Mouse (Mus musculus): Measurements from ENCODE around the gene Trabd2b.
A peak's percentile ranks its signal among the peaks of the same experiment; 100 is the strongest.

Gene Trabd2b

GRCm38 (mm10) chr4:114406355-114407101 lies at the start of gene Trabd2b:
TSS of gene Trabd2b (plus strand) at chr4:114406724.
- DNase-seq, result peak; percentile 60

DNA sequence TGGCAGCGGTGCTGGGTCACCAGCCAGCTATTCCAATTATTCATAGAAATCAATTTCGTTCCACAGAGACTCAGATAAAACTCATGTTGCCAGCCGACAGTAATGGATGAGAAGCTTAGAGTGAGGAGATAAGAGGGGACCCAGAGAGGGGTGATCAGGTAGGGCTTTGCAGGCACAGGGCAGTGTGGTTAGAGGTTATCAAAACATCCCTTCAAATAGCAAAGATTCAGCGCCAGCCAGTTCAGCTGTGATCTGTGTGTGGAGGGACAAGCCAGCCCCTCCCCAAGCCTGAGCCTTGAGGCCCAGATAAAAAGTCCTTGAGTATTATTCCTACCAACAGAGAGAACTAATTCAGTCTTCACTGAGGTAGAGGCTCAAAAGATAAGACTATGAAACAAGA lies 49.1 kb upstream of the Trabd2b start:
- no peak for DNase-seq

GRCm38 (mm10) chr4:114358874-114359273 lies 47.6 kb upstream of the Trabd2b start:
- no peak for DNase-seq

DNA sequence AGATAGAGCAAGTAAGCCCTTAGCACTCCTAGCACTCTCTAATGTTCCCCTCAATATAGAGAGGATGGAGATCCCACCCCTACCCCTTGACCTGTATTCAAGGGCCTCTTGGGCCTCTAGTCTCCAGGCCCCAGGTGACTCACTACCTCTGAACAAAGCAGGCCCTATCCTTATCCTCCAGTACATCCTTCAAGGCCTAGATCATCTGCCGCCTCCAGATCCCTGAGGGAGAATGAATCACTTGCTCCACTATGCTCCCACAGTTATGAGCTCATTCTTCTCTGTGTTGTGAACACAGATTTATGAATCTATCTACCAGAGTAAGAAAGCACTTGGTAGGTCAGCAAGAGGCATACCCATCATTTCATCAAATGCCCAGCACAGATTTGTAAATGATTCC lies 46.7 kb upstream of the Trabd2b start:
- DNase-seq, result no peak

DNA sequence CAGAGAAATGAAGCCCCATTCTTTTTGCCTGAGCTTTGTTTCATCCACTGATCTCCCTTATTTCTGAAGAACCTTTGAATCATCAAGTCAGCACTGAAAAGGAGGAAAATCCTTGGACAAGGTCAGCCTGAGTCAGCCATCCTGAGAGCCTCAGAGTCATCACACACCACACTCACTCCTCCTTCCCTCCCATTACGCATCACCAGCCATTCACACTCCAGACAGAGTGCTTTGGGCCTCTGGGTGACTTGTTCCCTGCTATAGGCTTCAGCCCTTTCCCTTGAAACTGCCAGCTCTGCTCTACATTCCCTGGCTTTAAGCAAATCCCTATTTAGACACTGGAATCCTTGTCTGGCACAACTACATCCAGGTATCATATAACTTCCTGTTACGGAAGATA lies 45.2 kb upstream of the Trabd2b start:
- no peak for DNase-seq

DNA sequence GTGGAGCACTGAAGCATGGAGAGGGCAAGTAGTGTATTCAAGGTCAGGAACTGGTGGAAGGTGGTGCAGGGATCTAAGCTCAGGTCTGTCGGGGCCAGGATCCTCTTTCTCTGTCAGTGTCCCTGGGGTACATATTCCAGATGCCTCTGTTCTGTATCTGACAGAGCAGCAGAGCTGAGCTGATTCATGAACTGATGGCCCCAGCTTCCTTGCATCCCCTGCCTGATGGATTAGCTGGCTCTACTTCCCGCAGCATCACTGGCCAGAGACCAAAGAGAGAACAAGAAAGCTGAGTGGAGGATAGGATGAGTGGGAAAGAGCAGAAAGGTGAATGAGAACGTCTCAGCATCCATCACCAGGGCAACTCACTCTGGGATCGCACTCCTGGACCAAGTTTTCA lies 41.5 kb upstream of the Trabd2b start:
- no peak for DNase-seq

DNA sequence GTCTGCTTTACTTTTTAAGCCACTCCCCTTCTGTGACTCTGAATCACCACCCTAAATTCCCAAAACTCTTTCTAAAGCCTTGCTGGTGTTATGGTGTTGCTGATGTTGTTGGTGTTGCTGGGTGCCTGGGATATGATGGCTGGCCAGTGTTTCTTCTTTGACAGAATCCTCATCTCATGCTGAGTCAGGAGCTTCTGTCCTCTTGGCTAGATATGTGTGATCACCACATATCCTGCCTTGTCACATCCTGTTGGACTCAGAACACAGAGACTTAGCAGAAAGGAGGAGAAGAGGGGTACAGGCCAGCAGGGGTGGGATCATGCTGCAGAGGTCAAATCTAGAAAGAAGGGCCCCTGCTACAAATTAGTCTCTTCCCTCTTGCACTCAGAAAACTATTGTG lies 40.9 kb upstream of the Trabd2b start:
- no peak for DNase-seq

GRCm38 (mm10) chr4:114367005-114367404 lies 39.5 kb upstream of the Trabd2b start:
- DNase-seq, result no peak

DNA sequence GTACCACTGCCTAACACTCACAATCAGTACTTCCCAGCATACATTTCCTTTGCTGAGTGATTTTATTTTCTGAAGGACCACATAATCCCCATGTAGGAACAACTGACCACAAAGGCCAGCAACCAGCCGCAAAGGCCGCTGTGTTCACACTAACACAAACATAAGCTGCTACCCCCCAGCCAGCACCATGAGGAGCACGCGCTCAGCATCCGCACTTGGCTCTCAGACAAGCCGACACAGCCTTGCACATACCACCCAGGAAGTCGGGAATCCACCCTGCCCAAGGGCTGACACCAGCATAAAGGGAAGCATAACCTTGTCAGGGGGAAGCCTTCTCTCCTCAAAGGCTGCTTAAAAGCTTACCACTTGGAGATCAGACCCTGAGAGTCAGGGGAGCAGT lies 38.7 kb upstream of the Trabd2b start:
- peak; percentile 16 for DNase-seq

DNA sequence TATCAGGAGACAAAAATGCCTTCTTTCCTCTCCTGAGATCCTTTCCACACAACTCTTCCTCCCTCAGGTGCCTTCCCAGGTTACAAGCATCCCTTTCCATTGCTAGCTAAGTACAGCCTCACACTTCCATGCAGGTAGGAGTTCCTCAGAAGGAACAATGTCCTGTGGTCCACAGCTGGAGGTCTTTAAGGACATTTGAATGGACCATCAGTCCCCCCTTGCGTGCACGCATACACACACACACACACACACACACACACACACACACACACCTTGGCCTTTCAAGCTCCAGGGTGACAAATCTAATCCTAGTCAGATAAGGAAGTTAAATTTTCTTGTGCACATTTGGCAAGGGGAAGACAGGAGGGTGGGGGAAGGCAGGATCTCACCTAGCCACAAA lies 36.9 kb upstream of the Trabd2b start:
- DNase-seq, result no peak

DNA sequence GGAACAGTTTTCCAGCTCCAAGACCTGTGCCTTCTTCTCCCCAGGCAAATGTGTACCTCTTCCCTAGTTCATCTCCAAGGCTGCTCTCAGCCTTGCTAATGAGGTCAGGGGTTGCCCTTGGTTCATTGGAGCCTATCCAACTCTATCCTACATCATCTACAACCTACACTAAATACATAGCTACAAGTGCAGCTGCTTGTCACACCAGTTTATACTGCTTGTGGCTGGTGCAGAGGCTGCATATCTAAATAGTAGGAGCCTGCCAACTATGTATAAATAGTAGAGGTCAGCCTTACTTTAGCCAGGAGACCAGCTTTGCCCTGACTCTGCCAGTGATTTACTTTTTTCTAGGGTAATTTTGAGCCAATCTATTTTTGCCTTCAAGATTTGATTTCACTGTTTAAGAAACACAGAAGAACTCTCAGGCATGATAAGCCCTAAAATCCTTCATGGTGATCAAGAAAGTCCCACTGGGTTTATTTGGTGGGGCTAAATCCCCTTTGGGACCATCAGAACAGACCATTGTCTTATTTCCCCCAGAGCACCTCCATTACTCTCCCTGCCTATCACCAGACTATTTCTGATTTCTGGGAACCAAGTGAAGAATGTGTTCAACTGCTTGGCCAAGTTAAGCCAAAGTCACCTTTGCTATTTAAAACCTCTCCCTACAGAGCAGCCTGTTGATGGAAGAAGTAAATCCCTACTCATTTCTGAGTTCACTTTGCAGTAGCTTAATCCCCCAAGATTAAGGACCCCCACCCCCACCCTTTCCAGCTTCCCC lies 35.4 kb upstream of the Trabd2b start:
- DNase-seq, result no peak

DNA sequence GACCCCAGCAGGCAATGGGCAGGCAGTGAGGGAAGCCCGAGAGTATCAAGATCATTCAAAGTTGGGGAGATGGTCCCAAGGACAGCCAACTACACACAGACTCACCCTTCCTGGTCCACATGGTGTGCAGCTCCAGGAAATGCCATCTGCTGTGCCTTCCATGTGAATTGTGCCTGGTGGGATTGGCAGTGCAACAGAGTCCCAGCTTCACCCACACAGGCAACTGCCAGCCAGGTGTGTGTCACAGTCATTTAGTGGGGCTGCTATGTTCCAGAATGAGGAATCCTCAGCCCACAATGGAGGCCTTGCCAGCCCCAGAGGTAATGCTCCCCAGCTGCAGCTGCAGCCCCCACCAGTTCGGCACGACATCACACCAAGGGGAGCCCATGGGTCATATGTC lies 33.8 kb upstream of the Trabd2b start:
- no peak for DNase-seq

DNA sequence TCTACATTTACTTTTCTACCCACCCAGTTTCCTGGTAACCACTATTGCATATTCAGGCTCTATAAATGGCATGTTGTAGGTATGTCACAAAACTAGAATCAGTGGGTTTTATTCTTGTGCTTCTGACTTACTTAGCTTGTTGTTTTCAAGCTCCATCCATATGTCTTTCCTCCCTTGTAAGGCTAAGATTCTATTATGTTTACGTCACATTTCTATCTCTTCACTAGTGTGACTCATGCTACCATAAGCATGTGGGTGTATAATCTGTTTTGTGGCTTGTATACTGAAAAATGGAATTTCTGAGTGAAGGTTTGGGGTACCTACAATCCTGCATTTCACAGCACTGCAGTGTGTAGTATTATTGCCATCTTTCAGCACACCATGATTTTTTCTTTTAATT lies 32.2 kb upstream of the Trabd2b start:
- no peak for DNase-seq

GRCm38 (mm10) chr4:114377531-114377930 lies 29.0 kb upstream of the Trabd2b start:
- DNase-seq, result no peak

DNA sequence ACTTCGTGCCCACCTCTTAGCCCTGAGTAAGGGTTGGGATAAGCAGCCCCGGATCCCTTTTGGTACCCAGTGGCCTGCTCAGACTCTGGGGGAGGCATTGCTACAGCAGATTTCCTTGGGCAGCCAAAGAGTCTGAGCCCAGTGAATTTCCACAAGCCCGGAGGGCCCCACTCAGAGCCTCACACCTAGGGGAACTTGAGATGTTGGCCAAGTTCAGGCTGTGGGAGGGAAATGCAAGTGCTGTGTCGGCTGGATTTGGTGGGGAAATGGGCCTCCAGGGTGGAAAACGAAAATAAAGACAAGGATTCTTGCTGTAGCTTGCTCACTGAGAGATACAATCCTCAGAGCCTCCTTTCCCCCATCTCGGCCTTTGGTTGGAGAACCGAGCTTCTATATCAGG lies 28.0 kb upstream of the Trabd2b start:
- no peak for DNase-seq

- DNase-seq, result no peak
Measured at GRCm38 (mm10) chr4:114379416-114379956, 27.0 kb upstream of the Trabd2b start.

DNA sequence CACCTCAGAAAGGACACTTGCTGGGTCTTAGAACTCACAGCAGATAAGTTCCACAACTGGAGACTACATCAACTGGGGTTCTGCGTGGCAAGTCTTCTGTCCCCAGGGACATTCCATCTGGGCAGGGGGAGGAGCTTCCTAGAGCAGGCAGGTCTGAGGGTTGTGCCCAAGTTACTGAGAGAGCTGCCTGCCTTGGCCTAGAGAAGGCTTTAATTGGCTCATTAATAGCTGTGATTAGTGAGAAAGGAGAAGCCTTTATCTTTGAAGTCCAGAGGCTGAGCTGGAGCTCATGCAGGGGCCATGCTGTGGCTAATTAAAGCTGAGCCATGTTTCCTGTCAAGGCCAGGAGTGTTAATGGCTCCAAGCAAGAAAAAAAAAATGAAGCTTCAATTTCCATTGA lies 23.9 kb upstream of the Trabd2b start:
- peak; percentile 23 for DNase-seq

GRCm38 (mm10) chr4:114385236-114385635 lies 21.3 kb upstream of the Trabd2b start:
- DNase-seq, result no peak

GRCm38 (mm10) chr4:114386395-114386811 lies 20.1 kb upstream of the Trabd2b start:
- DNase-seq, result peak; percentile 33

DNA sequence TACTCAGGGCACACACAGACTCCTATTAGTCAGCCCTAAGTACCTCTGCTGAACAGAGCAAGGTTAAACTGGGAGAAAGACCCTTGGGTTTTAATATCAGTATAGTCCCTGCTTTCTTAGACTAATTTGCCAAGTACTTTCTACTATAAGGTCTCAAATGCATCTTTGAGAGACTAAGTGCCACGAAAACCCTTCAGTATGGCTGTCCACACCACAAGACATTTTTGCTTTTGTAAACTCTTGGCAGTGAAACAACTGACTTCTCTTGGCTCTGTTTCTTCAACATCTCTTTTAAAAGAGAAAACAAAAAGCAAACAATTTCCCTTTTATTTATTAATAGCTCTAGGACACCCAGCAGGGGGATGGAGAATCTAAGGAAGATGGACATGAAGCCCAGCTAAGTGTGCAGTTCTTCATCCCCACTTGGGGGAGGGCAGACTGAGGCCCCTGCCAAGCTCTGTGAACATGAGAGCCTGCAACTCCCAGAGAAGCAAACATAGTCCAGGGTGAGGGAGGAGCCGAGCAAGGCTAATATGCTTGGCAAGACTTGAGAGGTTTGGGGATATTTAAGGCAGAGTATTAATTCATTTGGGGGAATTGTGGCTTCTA lies 18.9 kb upstream of the Trabd2b start:
- no peak for DNase-seq

- DNase-seq, result no peak
Measured at GRCm38 (mm10) chr4:114388306-114388705, 18.2 kb upstream of the Trabd2b start.

DNA sequence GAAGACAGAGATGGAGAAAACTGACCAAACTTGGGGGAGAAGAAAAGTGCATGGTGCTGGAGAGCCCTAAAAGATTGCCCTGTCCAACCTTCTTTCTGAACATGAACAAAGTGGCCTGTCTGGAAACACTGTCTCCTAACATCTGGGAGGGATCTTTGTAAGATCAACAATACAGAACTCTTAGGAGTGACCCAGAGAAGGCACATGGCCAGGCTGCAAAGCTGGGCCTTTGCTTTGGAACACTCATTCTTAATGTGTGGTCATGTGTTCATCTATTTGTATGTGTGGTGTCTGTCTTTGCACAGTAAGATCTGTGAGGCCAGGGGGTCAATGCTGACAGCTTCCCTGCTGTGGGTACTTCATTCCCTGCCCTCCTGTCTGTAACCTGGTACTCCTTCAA lies 16.9 kb upstream of the Trabd2b start:
- DNase-seq, result no peak

GRCm38 (mm10) chr4:114397625-114398024 lies 8.9 kb upstream of the Trabd2b start:
- DNase-seq, result peak; percentile 20

- no peak for DNase-seq
Measured at GRCm38 (mm10) chr4:114399821-114400220, 6.7 kb upstream of the Trabd2b start.
